Mouse (Mus musculus) heart, embryonic 13.5 days (tissue): ENCODE measurements around the gene Coro1b. TPM values are rescaled to one million over a fixed set of nuclear protein-coding genes. Genes with fewer than 3 reads are reported as not detected.

Experiments used
- ATAC-seq: fragments of 200-750 bp; cut with Nextera tagmentation; 2 replicates; pipeline ENCODE4 v1.8.0; 2017; ENCODE audit warnings: moderate TSS enrichment; ENCODE audit not compliant: insufficient number of reproducible peaks, low FRiP score, low TSS enrichment; ENCODE audit errors: extremely low read depth
- H3K27ac ChIP-seq: fragments of 300-500 bp; sonication (generic); replicated peaks from 2 replicates; pipeline ENCODE4 v1.5.1; 2015; ENCODE audit warnings: moderate library complexity, mild to moderate bottlenecking, inconsistent platforms
- H3K27me3 ChIP-seq: fragments of 300-500 bp; sonication (generic); replicated peaks from 2 replicates; pipeline ENCODE4 v1.6.1; 2015; ENCODE audit warnings: mild to moderate bottlenecking, inconsistent platforms
- H3K36me3 ChIP-seq: fragments of 300-500 bp; sonication (generic); 2 replicates; pipeline ENCODE4 v1.6.1; 2015; ENCODE audit warnings: mild to moderate bottlenecking, inconsistent platforms
- H3K4me1 ChIP-seq: fragments of 300-500 bp; sonication (generic); 2 replicates; pipeline ENCODE4 v1.6.1; 2015; ENCODE audit warnings: inconsistent platforms
- H3K4me2 ChIP-seq: fragments of 300-500 bp; sonication (generic); 2 replicates; pipeline ENCODE4 v1.6.1; 2015; ENCODE audit warnings: inconsistent platforms, mild to moderate bottlenecking, moderate library complexity
- H3K4me3 ChIP-seq: fragments of 300-500 bp; sonication (generic); 2 replicates; pipeline ENCODE4 v1.5.1; 2015; ENCODE audit warnings: moderate library complexity, mild to moderate bottlenecking, inconsistent platforms
- H3K9ac ChIP-seq: fragments of 300-500 bp; sonication (generic); 2 replicates; pipeline ENCODE4 v1.6.1; 2015; ENCODE audit warnings: inconsistent platforms, mild to moderate bottlenecking, moderate library complexity
- H3K9me3 ChIP-seq: fragments of 300-500 bp; sonication (generic); 2 replicates; pipeline ENCODE4 v1.6.1; 2016; ENCODE audit warnings: inconsistent platforms
- WGBS: fragments of 180-500 bp; shearing (Covaris S2); methylation state at CpG from one replicate; pipeline ENCODE4 v1.1.7; 2015; ENCODE audit warnings: mixed read lengths; 5-methylcytosine and 5-hydroxymethylcytosine counted together
- polyA plus RNA-seq: library from polyadenylated mRNA; unstranded; fragments of >200 nt; fragmentation: Nextera tagmentation; extraction: Ambion mirVana; gene quantifications from 2 replicates; pipeline ENCODE4 v1.2.1, GENCODE M21; 2015

Gene Coro1b
- polyA plus RNA-seq, 1 experiment from 2014 or later: 107 TPM

DNA sequence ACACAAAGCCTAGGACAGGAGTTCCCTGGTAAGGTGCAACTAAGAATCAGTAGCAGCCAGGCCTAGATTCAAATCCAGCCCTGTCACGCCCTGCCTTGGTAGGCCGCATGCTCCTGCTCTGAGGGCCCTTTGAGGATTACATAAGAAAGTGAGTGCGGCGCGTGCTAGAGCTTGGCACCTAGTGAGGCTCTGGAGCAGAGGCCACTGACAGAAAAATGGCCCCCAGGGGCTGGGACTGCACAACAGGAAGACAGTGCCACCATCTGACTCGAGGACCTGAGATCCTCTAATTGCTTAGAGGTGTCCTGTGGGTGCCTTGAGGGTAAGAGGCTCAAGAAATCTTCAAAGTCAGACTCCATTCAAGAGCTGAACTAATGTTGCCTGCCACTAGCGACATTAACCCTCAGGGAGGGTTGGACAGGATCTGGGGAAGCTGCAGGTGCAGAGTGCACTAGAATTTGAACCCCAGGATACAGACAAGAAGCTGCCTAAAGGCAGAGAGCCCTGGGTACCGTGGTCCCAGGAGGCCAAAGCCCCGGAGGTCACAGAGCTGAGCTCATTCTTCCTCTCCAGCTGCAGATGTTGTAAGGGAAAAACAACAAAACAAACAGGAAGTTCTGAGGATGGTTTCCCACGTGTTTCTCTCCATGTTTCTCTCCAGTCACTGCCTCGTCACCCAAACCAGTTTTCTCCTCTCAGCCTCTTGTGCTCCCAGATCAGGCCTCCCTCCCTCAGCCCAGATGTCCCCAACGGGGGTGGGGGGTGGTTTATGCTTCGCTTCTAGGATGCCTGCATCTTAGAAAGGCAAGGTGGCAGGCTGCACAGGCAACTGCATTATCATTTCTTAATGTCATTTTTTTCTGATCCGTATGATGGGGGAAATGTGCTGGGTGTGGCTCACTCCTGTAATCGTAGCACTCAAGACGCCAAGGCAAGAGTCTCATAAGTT, 3.6 kb upstream of the Coro1b start:
- H3K4me2 ChIP-seq: no peak overlapping the region
- H3K9ac ChIP-seq: no peak overlapping the region
- H3K9me3 ChIP-seq: peaks cover 5% of the 10 kb centered on the region; the same call in 1 of the 2 replicates
- H3K36me3 ChIP-seq: peaks cover 1% of the 10 kb centered on the region
- ATAC-seq: no peak
- no peak overlapping the region for H3K4me3 ChIP-seq
- H3K4me1 ChIP-seq: peaks cover 17% of the 10 kb centered on the region
- WGBS: 74% methylated on average over 16 of the region's 16 CpGs
- no peaks in the 10 kb centered on the region for H3K27me3 ChIP-seq
- H3K27ac ChIP-seq: no peak overlapping the region

DNA sequence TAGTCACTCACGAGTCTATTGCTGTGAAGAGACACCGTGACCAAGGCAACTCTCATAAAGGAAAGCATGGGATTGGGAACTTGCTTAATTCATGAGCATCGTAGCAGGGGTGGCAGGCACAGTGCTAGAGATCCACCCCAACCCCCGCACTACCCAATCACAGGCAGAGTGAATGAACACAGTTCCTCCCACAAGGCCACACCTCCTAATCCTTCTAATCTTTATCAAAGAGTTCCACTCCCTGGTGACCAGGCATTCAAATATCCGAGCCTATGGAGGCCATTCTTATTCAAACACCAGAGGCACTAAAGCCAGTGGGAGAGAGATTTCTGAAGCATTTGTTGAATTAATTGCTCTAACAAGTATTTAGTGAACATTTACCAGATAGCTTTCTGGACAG, 2.5 kb upstream of the Coro1b start:
- Histone ChIP-seq H3K4me3 (no peak overlapping the region), H3K27me3 (no peaks in the 10 kb centered on the region), H3K9ac (no peak overlapping the region), H3K36me3 (peaks cover 12% of the 10 kb centered on the region), H3K27ac (no peak overlapping the region), H3K4me1 (peaks cover 21% of the 10 kb centered on the region), H3K4me2 (no peak overlapping the region), H3K9me3 (peaks cover 5% of the 10 kb centered on the region; the same call in 1 of the 2 replicates)
- ATAC-seq: no peak
- WGBS: 84% methylated on average over 5 of the region's 5 CpGs

- Histone ChIP-seq H3K4me2 (no peak overlapping the region), H3K27ac (no peak overlapping the region), H3K4me3 (no peak overlapping the region), H3K9me3 (peaks cover 5% of the 10 kb centered on the region; the same call in 1 of the 2 replicates), H3K27me3 (no peaks in the 10 kb centered on the region), H3K4me1 (peaks cover 27% of the 10 kb centered on the region), H3K36me3 (peaks cover 18% of the 10 kb centered on the region), H3K9ac (no peak overlapping the region)
- WGBS: 60% methylated on average over 12 of the region's 12 CpGs
- ATAC-seq: no peak
These were observed 1.9 kb upstream of the Coro1b start for GRCm38 (mm10) chr19:4146366-4147021.

- H3K4me3 ChIP-seq: no peak overlapping the region
- H3K27ac ChIP-seq: no peak overlapping the region
- 49% methylated on average over 3 of the region's 3 CpGs for whole genome bisulfite sequencing
These were observed 1.4 kb upstream of the Coro1b start for GRCm38 (mm10) chr19:4147022-4147405.

DNA sequence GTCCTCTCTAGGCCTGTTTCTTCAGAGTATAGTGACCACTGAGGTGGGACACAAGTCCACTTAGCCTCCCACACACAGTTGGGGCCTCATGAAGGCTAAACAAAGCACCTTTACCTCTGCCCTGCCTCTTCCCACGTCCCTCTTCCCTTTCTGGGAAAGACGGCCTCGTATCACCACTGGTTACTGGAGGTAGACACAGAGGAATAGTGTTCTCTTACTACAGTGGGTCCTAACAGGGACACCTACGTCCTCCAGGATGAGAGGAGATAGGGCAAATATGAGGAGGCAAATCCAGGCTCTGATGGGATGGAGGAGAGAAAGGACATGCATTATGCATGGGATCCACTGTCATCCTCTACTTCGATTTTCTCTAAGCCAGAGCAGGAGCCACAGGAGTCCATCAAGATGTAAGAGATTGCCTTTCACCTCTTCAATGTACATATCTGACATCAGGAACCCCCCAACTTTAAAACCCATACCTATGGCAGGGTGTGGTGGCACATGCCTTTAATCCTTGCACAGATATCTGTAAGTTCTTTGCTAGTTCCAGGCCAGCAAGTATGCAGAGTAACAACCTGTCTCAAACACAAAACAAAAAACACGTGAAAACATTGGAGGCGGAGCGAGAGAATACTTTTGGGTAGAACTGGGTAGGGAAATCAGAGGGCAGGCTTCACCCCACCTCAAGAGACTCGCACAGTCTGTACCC, 483 bp upstream of the Coro1b start:
- Histone ChIP-seq H3K36me3 (peaks cover 31% of the 10 kb centered on the region), H3K27me3 (no peaks in the 10 kb centered on the region), H3K4me3 (peak overlapping the region; percentile 84), H3K4me2 (peak overlapping the region; percentile 88), H3K27ac (peak overlapping the region; percentile 41; the same call in 1 of the 2 replicates), H3K9me3 (peaks cover 5% of the 10 kb centered on the region; the same call in 1 of the 2 replicates), H3K9ac (peak overlapping the region; percentile 91), H3K4me1 (peaks cover 36% of the 10 kb centered on the region)
- WGBS: 40% methylated on average over 9 of the region's 9 CpGs
- ATAC-seq: no peak

More at GRCm38 (mm10) chr19:4147022-4147405, 1.4 kb upstream of the Coro1b start:
- Histone ChIP-seq H3K4me1 (peaks cover 30% of the 10 kb centered on the region), H3K27me3 (no peaks in the 10 kb centered on the region), H3K9me3 (peaks cover 5% of the 10 kb centered on the region; the same call in 1 of the 2 replicates), H3K4me2 (no peak overlapping the region), H3K9ac (0 out of 2 replicates have a peak overlapping the region, but pooled peaks have one; percentile 91), H3K36me3 (peaks cover 22% of the 10 kb centered on the region)
- ATAC-seq: no peak

DNA sequence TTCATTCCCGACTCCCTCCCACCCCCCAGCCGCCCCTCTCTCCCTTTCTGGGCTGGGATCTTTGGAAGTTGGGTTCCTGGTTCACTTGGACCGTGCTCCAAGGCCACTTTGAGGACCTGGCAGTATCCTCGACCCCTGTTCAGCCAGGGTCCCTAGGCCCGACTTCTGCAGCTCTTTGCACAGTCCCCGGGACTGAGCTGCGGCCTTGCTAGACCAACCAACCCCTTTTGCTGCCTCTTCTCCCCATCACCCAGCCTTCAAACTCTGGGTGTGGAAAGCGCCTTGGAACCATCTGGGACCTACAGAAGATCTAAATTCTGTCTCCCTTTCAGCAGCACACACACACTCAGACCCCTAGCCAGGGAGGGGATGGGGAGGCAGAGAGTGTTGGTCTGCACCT, 400 bp downstream of the Coro1b start:
- Histone ChIP-seq H3K27me3 (no peaks in the 10 kb centered on the region), H3K9ac (peak overlapping the region; percentile 91), H3K4me3 (peak overlapping the region; percentile 84), H3K4me2 (peak overlapping the region; percentile 88), H3K4me1 (peaks cover 42% of the 10 kb centered on the region), H3K9me3 (peaks cover 5% of the 10 kb centered on the region; the same call in 1 of the 2 replicates), H3K27ac (peak overlapping the region; percentile 76), H3K36me3 (peaks cover 40% of the 10 kb centered on the region)
- 3% methylated on average over 8 of the region's 8 CpGs for WGBS
- ATAC-seq: no peak

- ATAC-seq: no peak
- Histone ChIP-seq H3K27ac (no peak overlapping the region; the same call in 1 of the 2 replicates), H3K9me3 (peaks cover 5% of the 10 kb centered on the region; the same call in 1 of the 2 replicates), H3K36me3 (peaks cover 44% of the 10 kb centered on the region), H3K4me2 (peak overlapping the region; percentile 88), H3K4me3 (peak overlapping the region; percentile 84), H3K27me3 (no peaks in the 10 kb centered on the region), H3K9ac (peak overlapping the region; percentile 91), H3K4me1 (peaks cover 42% of the 10 kb centered on the region)
- WGBS: 81% methylated on average over 11 of the region's 11 CpGs
These were observed 864 bp downstream of the Coro1b start for GRCm38 (mm10) chr19:4149283-4149682.

- ATAC-seq: no peak
- H3K4me2 ChIP-seq: peak overlapping the region; percentile 88
- peaks cover 44% of the 10 kb centered on the region for H3K36me3 ChIP-seq
- H3K27ac ChIP-seq: no peak overlapping the region
- 90% methylated on average over 17 of the region's 17 CpGs for WGBS
- H3K9ac ChIP-seq: peak overlapping the region; percentile 91
- peaks cover 5% of the 10 kb centered on the region; the same call in 1 of the 2 replicates for H3K9me3 ChIP-seq
- H3K4me1 ChIP-seq: peaks cover 42% of the 10 kb centered on the region
- peak overlapping the region; percentile 84; the same call in 1 of the 2 replicates for H3K4me3 ChIP-seq
- H3K27me3 ChIP-seq: no peaks in the 10 kb centered on the region
These were observed 1.5 kb downstream of the Coro1b start for GRCm38 (mm10) chr19:4149764-4150461.

DNA sequence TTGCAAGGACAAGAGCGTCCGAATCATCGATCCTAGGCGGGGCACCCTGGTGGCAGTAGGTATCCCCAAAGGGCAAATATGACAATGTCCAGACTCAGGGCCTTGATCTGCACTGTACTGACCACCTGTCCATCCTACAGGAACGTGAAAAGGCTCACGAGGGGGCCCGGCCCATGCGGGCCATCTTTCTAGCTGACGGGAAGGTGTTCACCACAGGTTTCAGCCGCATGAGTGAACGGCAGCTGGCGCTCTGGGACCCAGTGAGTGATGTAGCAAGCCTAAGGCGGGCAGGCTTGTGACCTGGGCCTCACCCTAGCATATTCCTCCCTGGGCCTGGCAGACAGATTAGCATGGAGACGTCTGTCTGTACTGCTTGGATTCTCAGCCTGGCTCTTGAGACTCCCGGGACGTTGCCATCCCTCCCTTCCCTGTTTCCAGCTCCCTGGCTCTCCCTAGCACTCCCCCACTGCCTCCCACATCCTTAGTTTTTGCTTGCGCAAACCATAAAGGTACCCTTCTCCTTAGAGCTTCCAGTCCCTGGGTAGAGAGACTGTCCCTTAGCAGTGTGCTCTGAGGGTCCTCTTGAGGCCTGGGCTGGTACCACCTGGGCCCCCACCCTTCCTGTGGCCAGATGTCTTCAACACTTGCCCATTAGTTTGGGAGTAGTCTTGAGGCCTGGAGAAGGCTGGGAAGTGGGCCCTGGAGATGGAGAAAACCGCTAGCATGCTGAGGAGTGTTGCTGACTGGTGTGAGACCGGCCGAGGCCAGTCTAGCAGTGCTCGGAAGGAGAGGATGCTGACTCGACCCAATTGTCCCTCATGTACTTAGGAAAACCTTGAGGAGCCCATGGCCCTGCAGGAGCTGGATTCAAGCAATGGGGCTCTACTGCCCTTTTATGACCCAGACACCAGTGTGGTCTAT, 2.4 kb downstream of the Coro1b start:
- peaks cover 42% of the 10 kb centered on the region for H3K4me1 ChIP-seq

DNA sequence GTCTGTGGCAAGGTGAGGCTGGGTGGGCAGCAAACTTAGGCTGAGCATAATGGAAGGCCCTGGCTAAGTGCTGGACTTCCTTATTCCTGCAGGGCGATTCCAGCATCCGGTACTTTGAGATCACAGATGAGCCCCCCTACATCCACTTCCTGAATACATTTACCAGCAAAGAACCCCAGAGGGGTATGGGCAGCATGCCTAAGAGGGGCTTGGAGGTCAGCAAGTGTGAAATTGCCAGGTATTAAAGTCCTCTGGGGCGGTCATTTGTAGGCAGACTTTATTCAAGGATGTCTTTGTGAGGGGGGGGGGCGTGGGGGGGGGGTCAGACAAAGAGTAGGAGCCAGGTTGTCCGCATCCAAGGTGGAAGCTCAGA, 3.1 kb downstream of the Coro1b start:
- Histone ChIP-seq H3K4me2 (no peak overlapping the region), H3K27ac (no peak overlapping the region), H3K36me3 (peaks cover 53% of the 10 kb centered on the region), H3K4me3 (no peak overlapping the region), H3K9me3 (no peaks in the 10 kb centered on the region), H3K9ac (0 out of 2 replicates have a peak overlapping the region, but pooled peaks have one; percentile 59), H3K27me3 (no peaks in the 10 kb centered on the region), H3K4me1 (peaks cover 42% of the 10 kb centered on the region)
- 78% methylated on average over 5 of the region's 5 CpGs for WGBS
- no peak for ATAC-seq

More for the DNA sequence above, 2.4 kb downstream of the Coro1b start:
- H3K4me2 ChIP-seq: no peak overlapping the region
- H3K9ac ChIP-seq: peak overlapping the region; percentile 59
- H3K36me3 ChIP-seq: peaks cover 46% of the 10 kb centered on the region
- no peak overlapping the region for H3K4me3 ChIP-seq
- H3K9me3 ChIP-seq: peaks cover 2% of the 10 kb centered on the region; the same call in 1 of the 2 replicates
- ATAC-seq: no peak
- 85% methylated on average over 22 of the region's 22 CpGs for WGBS
- H3K27me3 ChIP-seq: no peaks in the 10 kb centered on the region
- no peak overlapping the region for H3K27ac ChIP-seq
